Mouse (Mus musculus): ENCODE measurements around the gene Uvrag.

Uvrag gene

GRCm38 (mm10) chr7:99140984-99141918, at the start of gene Uvrag:
Gene Uvrag (minus strand): TSS chr7:99141141.
- DNase-seq: peak; percentile 100

GRCm38 (mm10) chr7:99189885-99190284, 48.9 kb upstream of the Uvrag start:
- DNase-seq: no peak

- DNase-seq: no peak
Observed at GRCm38 (mm10) chr7:99188630-99189029, 47.7 kb upstream of the Uvrag start.

GRCm38 (mm10) chr7:99187451-99187850, 46.5 kb upstream of the Uvrag start:
- no peak for DNase-seq

- no peak for DNase-seq
Observed at GRCm38 (mm10) chr7:99185405-99185804, 44.5 kb upstream of the Uvrag start.

GRCm38 (mm10) chr7:99183751-99184150, 42.8 kb upstream of the Uvrag start:
- no peak for DNase-seq

GRCm38 (mm10) chr7:99182432-99183172, 41.7 kb upstream of the Uvrag start, which contains the start of gene Dgat2:
Gene Dgat2 (minus strand): TSS chr7:99182719.
- DNase-seq: peak; percentile 92

- DNase-seq: peak; percentile 62
Observed at GRCm38 (mm10) chr7:99181619-99182431, 40.9 kb upstream of the Uvrag start.

GRCm38 (mm10) chr7:99180162-99180561, 39.2 kb upstream of the Uvrag start:
- no peak for DNase-seq

- DNase-seq: no peak
Observed at GRCm38 (mm10) chr7:99179271-99179670, 38.3 kb upstream of the Uvrag start.

GRCm38 (mm10) chr7:99177386-99177785, 36.4 kb upstream of the Uvrag start:
- no peak for DNase-seq

- DNase-seq: no peak
Observed at GRCm38 (mm10) chr7:99175666-99176065, 34.7 kb upstream of the Uvrag start.

- no peak for DNase-seq
Observed at GRCm38 (mm10) chr7:99175118-99175517, 34.2 kb upstream of the Uvrag start.

GRCm38 (mm10) chr7:99174006-99174405, 33.1 kb upstream of the Uvrag start:
- DNase-seq: no peak

- DNase-seq: no peak
Observed at GRCm38 (mm10) chr7:99172898-99173297, 32.0 kb upstream of the Uvrag start.

GRCm38 (mm10) chr7:99171730-99172463, 31.0 kb upstream of the Uvrag start:
- no peak for DNase-seq

GRCm38 (mm10) chr7:99170519-99170918, 29.6 kb upstream of the Uvrag start:
- no peak for DNase-seq

- DNase-seq: peak; percentile 58
Observed at GRCm38 (mm10) chr7:99169717-99170403, 28.9 kb upstream of the Uvrag start.

GRCm38 (mm10) chr7:99168756-99169155, 27.8 kb upstream of the Uvrag start:
- no peak for DNase-seq

- peak; percentile 97 for DNase-seq
Observed at GRCm38 (mm10) chr7:99167939-99168338, 27.0 kb upstream of the Uvrag start.

- no peak for DNase-seq
Observed at GRCm38 (mm10) chr7:99166159-99166558, 25.2 kb upstream of the Uvrag start.
